Mouse (Mus musculus): ENCODE data around the gene Cyp2j13.
"Not testable (repeated sequence)": the region's sequence is repeated elsewhere in the genome, so short reads cannot be mapped to it uniquely, and the experiment has no call there.

Cyp2j13 gene

GRCm38 (mm10) chr4:96077261-96078125, at the start of gene Cyp2j13:
Cyp2j13 (minus strand) TSS chr4:96077546.
- DNase-seq (ENCODE audit: low spot score) = no peak

DNA sequence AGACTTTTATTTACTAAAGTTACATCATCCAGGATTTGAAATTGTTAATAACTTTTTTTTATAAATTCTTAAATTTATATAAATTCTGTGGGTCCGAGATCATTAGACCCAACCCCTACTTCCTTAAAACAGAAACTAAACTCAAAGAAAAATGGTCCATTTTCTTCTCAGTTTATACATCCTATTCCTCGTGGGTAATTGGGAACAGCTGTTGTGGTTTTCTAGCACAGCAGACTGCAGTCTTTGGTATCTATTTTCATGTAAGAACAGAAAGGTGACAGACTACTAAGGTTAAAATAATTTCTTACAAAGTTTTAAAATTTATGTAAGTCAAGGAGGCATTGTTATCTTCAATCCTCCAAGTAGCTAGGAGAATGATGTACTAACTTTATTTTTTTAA, 19.5 kb upstream of the Cyp2j13 start:
- no peak for DNase-seq (ENCODE audit: low spot score)

DNA sequence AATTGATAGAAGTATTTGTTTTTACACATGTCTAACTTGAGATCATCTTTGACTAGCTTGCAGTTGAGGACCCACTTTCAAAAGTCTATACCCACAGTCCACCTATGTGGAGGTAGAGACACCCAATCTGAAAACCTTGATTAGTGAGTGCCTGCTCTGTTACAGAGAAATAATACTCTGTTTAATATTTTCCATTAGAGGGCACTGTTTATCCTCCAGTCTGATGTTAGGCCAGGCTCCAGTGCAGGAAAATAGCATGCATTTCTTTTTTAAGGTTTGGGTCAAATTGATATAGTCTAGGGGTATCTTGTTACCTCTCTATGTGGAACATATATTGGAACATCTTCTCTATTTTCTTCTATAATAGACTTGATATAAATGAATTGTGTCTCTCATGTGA, 14.5 kb upstream of the Cyp2j13 start:
- no peak for DNase-seq (ENCODE audit: low spot score)

- not testable (repeated sequence) for DNase-seq (ENCODE audit: low spot score)
These were observed 12.2 kb upstream of the Cyp2j13 start for GRCm38 (mm10) chr4:96089356-96090048.

- no peak for DNase-seq (ENCODE audit: low spot score)
These were observed 962 bp upstream of the Cyp2j13 start for GRCm38 (mm10) chr4:96078308-96078707.

- DNase-seq (ENCODE audit: low spot score) = no peak
These were observed 15.3 kb downstream of the Cyp2j13 start for GRCm38 (mm10) chr4:96062045-96062444.

DNA sequence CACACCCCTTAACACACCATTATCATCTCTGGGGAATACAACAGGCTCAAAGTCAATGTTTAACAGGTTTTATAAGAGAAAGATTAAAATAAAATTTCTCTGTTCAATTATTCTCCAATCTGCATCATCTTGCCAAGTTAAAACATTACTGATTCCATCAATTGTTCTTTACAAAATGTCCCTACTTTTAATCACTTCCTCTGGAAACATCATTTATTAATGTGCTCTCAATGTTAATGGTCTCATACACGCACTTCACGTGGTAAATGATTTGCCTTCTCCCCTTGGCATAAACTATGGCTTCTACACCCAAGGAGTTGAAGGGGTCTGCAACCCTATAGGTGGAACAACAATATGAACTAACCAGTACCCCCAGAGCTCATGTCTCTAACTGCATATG, 17.2 kb downstream of the Cyp2j13 start:
- no peak for DNase-seq (ENCODE audit: low spot score)

DNA sequence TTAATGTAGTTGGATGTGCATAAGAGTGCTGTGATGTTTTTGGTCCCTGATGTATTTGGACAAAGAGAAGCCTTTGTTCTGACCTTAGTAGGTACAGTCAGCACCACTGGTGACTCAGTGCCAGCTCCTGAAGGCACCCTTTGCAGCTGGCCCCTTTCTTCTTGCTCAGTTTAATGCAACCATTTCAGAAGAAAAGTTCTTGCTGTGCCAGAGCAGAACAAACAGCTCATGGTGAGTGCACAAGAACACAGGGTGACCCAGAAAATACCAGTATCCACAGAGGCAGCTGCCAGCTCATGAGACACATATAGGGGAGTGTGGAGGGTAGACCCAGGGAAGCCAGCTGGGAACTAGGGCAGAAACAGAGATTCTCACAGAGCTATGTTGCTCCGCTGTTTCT, 48.9 kb downstream of the Cyp2j13 start:
- DNase-seq (ENCODE audit: low spot score) = no peak

GRCm38 (mm10) chr4:96022803-96023202, 54.5 kb downstream of the Cyp2j13 start:
- no peak for DNase-seq (ENCODE audit: low spot score)

GRCm38 (mm10) chr4:96016875-96017274, 60.5 kb downstream of the Cyp2j13 start:
- DNase-seq (ENCODE audit: low spot score) = no peak

GRCm38 (mm10) chr4:95982221-95982620, 95.1 kb downstream of the Cyp2j13 start:
- DNase-seq (ENCODE audit: low spot score) = not testable (repeated sequence)

Data from spleen, adult 12 weeks (tissue).